Mouse (Mus musculus) liver, embryonic 14.5 days (tissue): ENCODE data around the gene Dnajb5. TPM values are rescaled to one million over a fixed set of nuclear protein-coding genes. Genes with fewer than 3 reads are reported as not detected.

Experiments used
- ATAC-seq: fragments of 200-750 bp; cut with Nextera tagmentation; 2 replicates; pipeline ENCODE4 v1.8.0; 2017; ENCODE audit warnings: moderate number of reproducible peaks, mild to moderate bottlenecking, moderate library complexity; ENCODE audit not compliant: insufficient read depth
- DNase-seq, 3 experiments: peaks; one replicate each; pipeline ENCODE4 v3.0.0-alpha.2; 2012 to 2013; ENCODE audit warnings: low read depth in 3 of 3, low spot score in 3 of 3
- H3K27ac ChIP-seq: fragments of 300-500 bp; sonication (generic); 2 replicates; pipeline ENCODE4 v1.5.1; 2014; ENCODE audit warnings: moderate library complexity, mild to moderate bottlenecking, control low read depth, inconsistent platforms
- H3K27me3 ChIP-seq: fragments of 300-500 bp; sonication (generic); 2 replicates; pipeline ENCODE4 v1.6.1; 2014; ENCODE audit warnings: mild to moderate bottlenecking, low read length, moderate library complexity; ENCODE audit not compliant: control insufficient read depth, insufficient read depth
- H3K36me3 ChIP-seq: fragments of 300-500 bp; sonication (generic); replicated peaks from 2 replicates; pipeline ENCODE4 v1.6.1; 2014; ENCODE audit warnings: low read depth; ENCODE audit not compliant: control insufficient read depth, insufficient read depth
- H3K4me1 ChIP-seq, 2 experiments: fragments of 200-500 bp in 1 of 2; fragments of 300-500 bp in 1 of 2; sonication (generic) in 1 of 2; replicated peaks; 2 replicates each; pipeline ENCODE4 v1.6.1; 2012 to 2014; ENCODE audit warnings: antibody characterized with exemption in 1 of 2, inconsistent platforms in 1 of 2, low read length in 1 of 2; ENCODE audit not compliant: control insufficient read depth in 2 of 2, insufficient read depth in 2 of 2
- H3K4me2 ChIP-seq: fragments of 300-500 bp; sonication (generic); 2 replicates; pipeline ENCODE4 v1.6.1; 2014; ENCODE audit warnings: low read depth, mild to moderate bottlenecking, control low read depth, moderate library complexity
- H3K4me3 ChIP-seq, 2 experiments: fragments of 200-500 bp in 1 of 2; fragments of 300-500 bp in 1 of 2; sonication (generic) in 1 of 2; 2 replicates each; pipeline ENCODE4 v1.5.1; 2012 to 2014; ENCODE audit warnings: low read depth in 2 of 2, low read length in 2 of 2, mild to moderate bottlenecking in 2 of 2, control low read depth in 1 of 2, inconsistent platforms in 1 of 2, moderate library complexity in 1 of 2; ENCODE audit not compliant: insufficient read depth in 1 of 2
- H3K9ac ChIP-seq: fragments of 300-500 bp; sonication (generic); replicated peaks from 2 replicates; pipeline ENCODE4 v1.6.1; 2014; ENCODE audit warnings: mild to moderate bottlenecking, control low read depth, moderate library complexity
- H3K9me3 ChIP-seq: fragments of 300-500 bp; sonication (generic); 2 replicates; pipeline ENCODE4 v1.6.1; 2016; ENCODE audit warnings: low read length, mixed read lengths; ENCODE audit not compliant: control insufficient read depth
- CTCF ChIP-seq: IDR thresholded peaks from 2 replicates; pipeline ENCODE4 v1.5.1; 2016; ENCODE audit warnings: antibody characterized with exemption, low read depth, control low read depth
- EP300 ChIP-seq: IDR thresholded peaks from 2 replicates; pipeline ENCODE4 v1.6.1; 2016; ENCODE audit warnings: antibody characterized with exemption, low read depth
- WGBS: fragments of 180-500 bp; shearing (Covaris S2); extraction: QIAGEN DNeasy Blood & Tissue Kit; methylation state at CpG from one replicate; pipeline ENCODE4 v1.1.7; 2014; ENCODE audit not compliant: insufficient replicate concordance; 5-methylcytosine and 5-hydroxymethylcytosine counted together
- polyA plus RNA-seq, 2 experiments: library from polyadenylated mRNA; depleted of rRNA in 1 of 2; stranded (reverse) in 1 of 2; unstranded in 1 of 2; fragments of >200 nt; fragmentation: Nextera tagmentation in 1 of 2; extraction: Ambion mirVana in 1 of 2; gene quantifications; 2 replicates each; pipeline versions ENCODE4 v1.2.1 to v1.2.3; 2012 to 2014

Gene Dnajb5
- polyA plus RNA-seq, 2 experiments: 0.43 to 0.90 TPM

DNA sequence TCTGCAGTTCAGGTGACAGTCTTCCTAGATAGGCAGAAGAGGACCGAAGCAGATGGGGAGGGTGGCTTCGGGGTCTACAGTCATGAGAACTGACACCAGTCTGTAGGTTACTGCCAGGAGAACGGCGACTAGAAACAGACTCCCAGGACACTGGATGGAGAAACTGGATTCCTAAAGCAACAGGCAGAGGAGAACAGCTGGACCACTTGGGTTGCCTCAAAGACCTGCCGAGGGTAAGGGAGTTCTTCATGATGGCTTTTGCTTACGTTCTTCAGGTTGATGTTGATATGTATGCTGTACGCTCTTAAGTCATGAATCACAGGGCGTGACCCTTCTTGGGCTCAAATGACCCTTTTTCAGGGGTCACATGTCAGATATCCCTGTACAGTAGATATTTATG lies 27.2 kb upstream of the Dnajb5 start:
- Histone ChIP-seq H3K27me3 (peaks cover 23% of the 10 kb centered on the region), H3K9me3 (no peaks in the 10 kb centered on the region), H3K4me2 (no peak overlapping the region), H3K4me1 (no peaks in the 10 kb centered on the region), H3K36me3 (no peaks in the 10 kb centered on the region), H3K9ac (no peak overlapping the region), H3K4me3 (no peak overlapping the region), H3K27ac (no peak overlapping the region)
- WGBS: 60% methylated on average over 8 of the region's 8 CpGs
- ATAC-seq (no peak), DNase-seq (no peak)
- TF ChIP-seq EP300 (no peak), CTCF (no peak)

DNA sequence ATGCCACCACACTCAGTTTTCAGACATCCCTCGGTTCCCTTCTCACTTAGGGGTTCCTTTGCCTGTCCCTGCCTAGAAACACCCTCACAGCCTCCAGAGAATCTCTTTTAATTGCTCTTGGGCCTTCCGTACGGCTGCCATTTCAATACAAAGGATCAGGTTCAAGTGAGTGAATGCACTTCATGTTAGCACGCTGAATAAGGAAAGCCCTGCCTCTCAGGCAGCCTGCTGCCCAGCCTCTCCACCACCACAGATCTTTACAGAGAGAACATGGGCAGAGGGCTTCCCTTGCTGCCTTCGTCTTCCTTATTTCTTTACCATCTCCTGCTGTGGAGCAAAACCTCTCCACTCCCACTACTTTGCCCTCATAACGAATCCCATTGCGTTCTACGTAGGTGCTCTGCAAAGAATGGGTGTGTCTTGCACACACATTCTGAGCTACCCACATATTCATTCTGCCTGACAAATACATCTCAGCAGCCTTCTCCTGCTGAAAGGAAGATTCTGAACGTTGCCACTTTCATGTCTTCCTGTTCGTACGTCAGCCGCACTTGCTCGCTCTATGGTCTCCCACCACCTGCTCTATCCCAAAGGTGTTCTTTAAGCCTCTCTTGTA lies 25.4 kb upstream of the Dnajb5 start:
- TF ChIP-seq EP300: no peak
- no peak for TF ChIP-seq CTCF
- DNase-seq (no peak), ATAC-seq (no peak)
- Histone ChIP-seq H3K4me3 (no peak overlapping the region), H3K4me2 (no peak overlapping the region), H3K27ac (no peak overlapping the region), H3K9ac (no peak overlapping the region), H3K9me3 (no peaks in the 10 kb centered on the region), H3K36me3 (no peaks in the 10 kb centered on the region), H3K4me1 (no peaks in the 10 kb centered on the region), H3K27me3 (peaks cover 7% of the 10 kb centered on the region)
- WGBS: 68% methylated on average over 13 of the region's 13 CpGs

DNA sequence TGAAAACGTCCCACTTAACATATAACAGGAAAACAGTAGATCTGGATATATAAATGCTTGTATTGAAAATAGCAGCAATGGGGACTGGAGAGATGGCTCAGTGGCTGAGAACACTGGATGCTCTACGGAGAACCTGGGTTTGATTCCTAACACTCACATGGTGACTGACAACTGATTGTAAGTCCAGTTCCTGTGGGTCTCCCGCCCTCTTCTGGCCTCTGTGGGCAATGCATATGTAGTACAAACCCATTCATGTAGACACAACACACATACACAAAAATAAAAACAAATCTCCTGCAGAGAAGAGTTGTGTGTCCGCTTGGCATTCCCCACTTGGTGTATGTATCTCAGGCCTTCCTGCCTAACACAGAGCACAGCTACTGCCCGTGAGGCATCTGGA lies 21.4 kb upstream of the Dnajb5 start:
- Histone ChIP-seq H3K4me3 (no peak overlapping the region), H3K36me3 (no peaks in the 10 kb centered on the region), H3K9me3 (no peaks in the 10 kb centered on the region), H3K4me2 (no peak overlapping the region), H3K27me3 (peaks cover 7% of the 10 kb centered on the region), H3K27ac (no peak overlapping the region), H3K4me1 (no peaks in the 10 kb centered on the region), H3K9ac (no peak overlapping the region)
- DNase-seq (no peak), ATAC-seq (no peak)
- TF ChIP-seq EP300 (no peak), CTCF (peak; percentile 57)
- WGBS: 57% methylated on average over 5 of the region's 5 CpGs

DNA sequence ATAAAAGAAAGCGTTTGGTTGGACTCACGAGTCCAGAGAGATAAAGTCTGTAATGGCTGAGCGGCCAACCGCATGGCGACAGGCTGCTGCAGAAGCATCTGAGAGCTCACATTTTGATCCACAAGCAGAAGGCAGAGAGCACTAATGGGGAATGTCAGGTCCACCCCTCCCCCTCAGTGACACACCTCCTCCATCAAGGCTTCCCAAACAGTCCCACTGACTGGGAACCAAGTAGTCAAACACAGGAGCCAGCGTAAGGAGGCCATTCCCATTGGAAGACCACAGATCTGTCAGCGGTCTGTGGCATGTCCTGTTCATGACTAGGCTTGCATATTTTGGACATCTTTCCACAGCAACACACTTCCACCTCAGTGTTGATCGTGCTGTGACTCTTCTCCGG lies 20.7 kb upstream of the Dnajb5 start:
- H3K4me3 ChIP-seq: no peak overlapping the region
- H3K27me3 ChIP-seq: peaks cover 7% of the 10 kb centered on the region
- no peaks in the 10 kb centered on the region for H3K4me1 ChIP-seq
- no peak for ATAC-seq
- WGBS: 75% methylated on average over 9 of the region's 9 CpGs
- no peaks in the 10 kb centered on the region for H3K36me3 ChIP-seq
- no peak for TF ChIP-seq CTCF
- no peak for TF ChIP-seq EP300
- H3K9ac ChIP-seq: no peak overlapping the region
- no peak overlapping the region for H3K4me2 ChIP-seq
- no peaks in the 10 kb centered on the region for H3K9me3 ChIP-seq
- no peak overlapping the region for H3K27ac ChIP-seq
- DNase-seq: no peak

DNA sequence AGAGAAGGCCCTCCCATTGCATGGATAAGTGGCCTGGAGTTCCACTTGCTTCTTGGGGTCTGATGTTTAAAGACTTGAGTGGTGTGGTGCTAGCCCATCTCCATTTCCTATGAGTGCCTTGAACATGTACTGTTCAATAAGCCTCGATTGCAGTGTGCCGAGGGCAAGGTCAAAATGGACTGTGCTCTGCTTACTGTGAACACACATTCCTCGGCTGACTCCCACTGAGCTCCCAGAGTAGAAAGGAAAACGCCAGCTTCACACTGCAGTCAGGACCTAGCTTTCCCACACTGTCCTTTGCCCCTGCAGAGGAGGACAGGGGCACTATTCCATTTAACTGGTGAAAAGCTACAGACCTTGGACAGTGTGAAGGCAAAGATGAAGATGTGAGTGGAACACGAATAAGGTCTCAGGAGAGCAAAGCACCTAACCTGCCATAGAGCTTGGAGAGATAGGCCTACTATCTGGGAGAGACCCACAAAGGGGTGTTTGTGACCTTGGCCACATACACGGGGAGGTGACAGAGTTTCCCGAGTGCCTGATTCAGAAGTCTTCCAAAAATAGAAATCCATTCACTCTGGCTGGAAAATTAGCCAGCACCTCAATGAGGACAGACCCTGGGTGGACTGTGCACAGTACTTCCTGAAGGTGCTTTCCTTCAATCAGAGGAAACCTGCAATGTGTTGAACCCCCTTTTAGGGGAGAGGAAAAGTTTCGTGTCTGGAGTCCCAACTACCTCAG lies 17.2 kb upstream of the Dnajb5 start:
- 56% methylated on average over 8 of the region's 8 CpGs for WGBS
- Histone ChIP-seq H3K4me1 (no peaks in the 10 kb centered on the region), H3K4me3 (no peak overlapping the region), H3K36me3 (no peaks in the 10 kb centered on the region), H3K9ac (no peak overlapping the region), H3K4me2 (no peak overlapping the region), H3K27me3 (no peaks in the 10 kb centered on the region), H3K27ac (no peak overlapping the region), H3K9me3 (no peaks in the 10 kb centered on the region)
- no peak for ATAC-seq
- TF ChIP-seq EP300: no peak
- no peak for TF ChIP-seq CTCF
- DNase-seq: no peak
